Mouse (Mus musculus) midbrain, embryonic 11.5 days (tissue): ENCODE measurements around the gene Fndc3b. TPM values are rescaled to one million over a fixed set of nuclear protein-coding genes. Genes with fewer than 3 reads are reported as not detected.
A peak's percentile ranks its signal among the peaks of the same experiment; 100 is the strongest.

ENCODE experiments used
- ATAC-seq: fragments of 200-750 bp; cut with Nextera tagmentation; 2 replicates; pipeline ENCODE4 v1.8.0; 2017; ENCODE audit warnings: moderate TSS enrichment, moderate library complexity; ENCODE audit not compliant: low FRiP score
- DNase-seq: peaks from one replicate; pipeline ENCODE4 v3.0.0; 2015; ENCODE audit warnings: low spot score; ENCODE audit errors: missing footprints
- H3K27ac ChIP-seq: fragments of 300-500 bp; sonication (generic); 2 replicates; pipeline ENCODE4 v1.5.1; 2014; ENCODE audit warnings: low read depth, low read length
- H3K27me3 ChIP-seq: fragments of 300-500 bp; sonication (generic); 2 replicates; pipeline ENCODE4 v1.6.1; 2014; ENCODE audit warnings: mild to moderate bottlenecking, low read length, moderate library complexity, mixed read lengths; ENCODE audit not compliant: control insufficient read depth, insufficient read depth
- H3K36me3 ChIP-seq: fragments of 300-500 bp; sonication (generic); 2 replicates; pipeline ENCODE4 v1.6.1; 2014; ENCODE audit warnings: mild to moderate bottlenecking, low read length, moderate library complexity, mixed read lengths; ENCODE audit not compliant: control insufficient read depth, insufficient read depth
- H3K4me1 ChIP-seq: fragments of 300-500 bp; sonication (generic); 2 replicates; pipeline ENCODE4 v1.6.1; 2014; ENCODE audit warnings: low read length; ENCODE audit not compliant: control insufficient read depth, insufficient read depth
- H3K4me2 ChIP-seq: fragments of 300-500 bp; sonication (generic); 2 replicates; pipeline ENCODE4 v1.6.1; 2014; ENCODE audit warnings: mild to moderate bottlenecking, moderate library complexity
- H3K4me3 ChIP-seq: fragments of 300-500 bp; sonication (generic); 2 replicates; pipeline ENCODE4 v1.5.1; 2014; ENCODE audit warnings: low read depth, low read length
- H3K9ac ChIP-seq: fragments of 300-500 bp; sonication (generic); 2 replicates; pipeline ENCODE4 v1.6.1; 2014; ENCODE audit warnings: low read length
- H3K9me3 ChIP-seq: fragments of 300-500 bp; sonication (generic); 2 replicates; pipeline ENCODE4 v1.6.1; 2016; ENCODE audit warnings: low read length; ENCODE audit not compliant: control insufficient read depth
- WGBS: fragments of 180-500 bp; shearing (Covaris S2); extraction: QIAGEN DNeasy Blood & Tissue Kit; methylation state at CpG from one replicate; pipeline ENCODE4 v1.1.7; 2014; 5-methylcytosine and 5-hydroxymethylcytosine counted together
- polyA plus RNA-seq: library from polyadenylated mRNA; unstranded; fragments of >200 nt; fragmentation: Nextera tagmentation; extraction: Ambion mirVana; gene quantifications from 2 replicates; pipeline ENCODE4 v1.2.1, GENCODE M21; 2014

The Fndc3b gene
- polyA plus RNA-seq, 1 experiment from 2014 or later: 10.1 TPM

- DNase-seq: no peak
- no peak for ATAC-seq
Observed at GRCm38 (mm10) chr3:27588604-27589003, 122.5 kb downstream of the Fndc3b start.

DNA sequence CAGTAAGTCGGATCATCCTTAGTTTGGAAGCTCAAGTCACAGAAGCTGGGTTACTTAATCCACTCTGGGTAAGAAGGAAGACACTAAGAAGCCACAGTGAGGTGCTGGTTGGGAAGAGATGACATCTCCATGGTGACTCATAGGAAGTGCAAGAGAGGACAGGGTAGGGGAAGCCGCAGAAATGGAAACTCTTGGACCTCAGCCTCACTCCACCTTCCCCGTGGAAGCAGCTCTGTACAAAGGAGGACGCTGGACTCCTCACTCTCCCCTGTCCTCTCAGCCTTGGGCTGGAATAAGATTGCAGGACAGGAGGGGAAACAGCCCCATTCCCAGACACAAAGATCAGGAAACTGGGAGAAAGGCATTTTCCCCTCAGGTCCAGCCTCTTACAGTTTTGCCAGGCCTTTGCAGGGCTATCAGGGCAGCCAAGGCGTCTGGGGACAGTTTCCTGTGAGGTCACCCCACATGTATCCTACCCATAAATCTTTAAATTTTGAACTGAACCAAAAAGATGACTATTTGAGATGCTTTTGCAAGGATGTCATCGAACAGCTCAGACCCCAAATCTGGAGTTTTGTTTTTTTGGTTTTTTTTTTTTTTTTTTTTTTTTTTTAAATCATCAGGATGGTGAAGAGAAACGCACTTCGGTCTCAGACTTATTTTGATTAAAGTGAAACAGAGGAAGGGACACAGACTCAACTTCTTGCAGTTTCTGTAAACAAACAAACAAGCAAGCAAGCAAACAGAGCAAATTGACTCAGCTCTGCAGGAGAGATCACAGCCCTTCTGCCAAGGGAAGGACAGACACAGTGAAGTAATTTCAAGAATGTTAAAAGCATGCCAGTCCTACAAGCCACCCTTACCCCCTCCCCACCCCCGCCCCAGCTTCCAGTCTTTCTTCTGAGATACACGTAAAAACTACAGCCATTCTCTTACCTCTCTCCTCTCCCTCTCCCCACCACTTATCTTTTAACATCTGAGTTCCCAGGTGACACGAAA is 126.2 kb downstream of the Fndc3b start:
- Histone ChIP-seq H3K27ac (no peak overlapping the region), H3K9ac (no peak overlapping the region), H3K4me1 (peaks cover 2% of the 10 kb centered on the region; the same call in 1 of the 2 replicates), H3K4me2 (no peak overlapping the region), H3K9me3 (no peaks in the 10 kb centered on the region), H3K4me3 (no peak overlapping the region), H3K27me3 (no peaks in the 10 kb centered on the region), H3K36me3 (no peaks in the 10 kb centered on the region)
- DNase-seq (peak; percentile 45), ATAC-seq (no peak)
- WGBS: 60% methylated on average over 11 of the region's 11 CpGs

More at GRCm38 (mm10) chr3:27588604-27589003, 122.5 kb downstream of the Fndc3b start:
- Histone ChIP-seq H3K36me3 (no peaks in the 10 kb centered on the region), H3K4me2 (no peak overlapping the region), H3K27ac (no peak overlapping the region), H3K9ac (no peak overlapping the region), H3K9me3 (no peaks in the 10 kb centered on the region), H3K4me3 (no peak overlapping the region), H3K27me3 (no peaks in the 10 kb centered on the region), H3K4me1 (no peaks in the 10 kb centered on the region)
- WGBS: 96% methylated on average over 11 of the region's 11 CpGs

DNA sequence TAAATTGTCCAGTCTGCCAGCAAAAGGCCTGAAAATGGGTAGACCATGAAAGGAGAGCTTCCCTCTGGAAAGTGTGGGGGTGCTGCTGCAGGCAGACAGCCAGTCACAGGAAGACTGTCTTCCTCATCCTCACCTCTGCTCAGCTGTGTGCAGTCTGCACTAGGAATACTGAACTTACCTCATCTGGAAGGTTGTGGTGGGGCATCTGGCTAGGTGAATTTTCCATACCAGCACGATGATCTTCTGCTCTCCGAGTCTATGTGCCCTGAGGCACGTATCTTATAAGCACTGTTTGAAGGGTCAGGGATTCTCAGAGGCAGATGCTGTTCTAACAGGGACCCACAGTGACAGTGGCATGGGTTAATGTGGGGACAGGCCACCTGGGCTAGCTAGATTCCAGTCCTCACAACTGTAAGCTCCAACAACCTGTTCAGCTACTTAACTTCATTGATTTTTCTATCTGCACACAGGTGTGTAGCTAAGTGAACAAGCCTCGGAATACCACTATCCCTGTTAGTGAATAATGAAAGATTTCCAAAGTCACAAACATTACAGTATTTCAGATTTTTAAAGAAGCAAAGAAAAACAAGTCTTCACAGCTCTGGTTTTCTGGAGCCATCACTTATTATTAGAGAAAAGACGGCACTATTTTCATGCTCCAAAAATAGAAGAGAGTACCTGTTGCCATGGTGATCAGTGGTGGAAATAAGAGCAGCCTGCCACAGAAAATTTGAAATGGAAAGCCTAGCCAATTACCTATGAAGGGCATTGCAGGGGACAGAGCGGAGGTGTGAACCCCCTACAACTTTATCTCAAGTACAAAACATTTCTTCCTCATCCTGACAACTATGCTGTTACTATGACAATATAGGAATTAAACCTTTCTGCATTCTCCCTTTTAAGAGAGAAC is 128.9 kb downstream of the Fndc3b start:
- no peak overlapping the region for H3K4me2 ChIP-seq
- H3K4me3 ChIP-seq: no peak overlapping the region
- peaks cover 9% of the 10 kb centered on the region for H3K4me1 ChIP-seq
- H3K27me3 ChIP-seq: no peaks in the 10 kb centered on the region
- peak; percentile 80 for DNase-seq
- H3K9me3 ChIP-seq: no peaks in the 10 kb centered on the region
- 81% methylated on average over 6 of the region's 6 CpGs for WGBS
- ATAC-seq: no peak
- no peak overlapping the region for H3K27ac ChIP-seq
- H3K36me3 ChIP-seq: no peaks in the 10 kb centered on the region
- no peak overlapping the region for H3K9ac ChIP-seq

- no peak for ATAC-seq
- H3K36me3 ChIP-seq: no peaks in the 10 kb centered on the region
- no peak overlapping the region for H3K27ac ChIP-seq
- H3K4me1 ChIP-seq: peaks cover 9% of the 10 kb centered on the region
- H3K9me3 ChIP-seq: no peaks in the 10 kb centered on the region
- H3K4me2 ChIP-seq: no peak overlapping the region
- DNase-seq: peak; percentile 56
- WGBS: 94% methylated on average over 8 of the region's 8 CpGs
- no peak overlapping the region for H3K9ac ChIP-seq
- no peaks in the 10 kb centered on the region for H3K27me3 ChIP-seq
- no peak overlapping the region for H3K4me3 ChIP-seq
Observed at GRCm38 (mm10) chr3:27580956-27581355, 130.2 kb downstream of the Fndc3b start.

DNA sequence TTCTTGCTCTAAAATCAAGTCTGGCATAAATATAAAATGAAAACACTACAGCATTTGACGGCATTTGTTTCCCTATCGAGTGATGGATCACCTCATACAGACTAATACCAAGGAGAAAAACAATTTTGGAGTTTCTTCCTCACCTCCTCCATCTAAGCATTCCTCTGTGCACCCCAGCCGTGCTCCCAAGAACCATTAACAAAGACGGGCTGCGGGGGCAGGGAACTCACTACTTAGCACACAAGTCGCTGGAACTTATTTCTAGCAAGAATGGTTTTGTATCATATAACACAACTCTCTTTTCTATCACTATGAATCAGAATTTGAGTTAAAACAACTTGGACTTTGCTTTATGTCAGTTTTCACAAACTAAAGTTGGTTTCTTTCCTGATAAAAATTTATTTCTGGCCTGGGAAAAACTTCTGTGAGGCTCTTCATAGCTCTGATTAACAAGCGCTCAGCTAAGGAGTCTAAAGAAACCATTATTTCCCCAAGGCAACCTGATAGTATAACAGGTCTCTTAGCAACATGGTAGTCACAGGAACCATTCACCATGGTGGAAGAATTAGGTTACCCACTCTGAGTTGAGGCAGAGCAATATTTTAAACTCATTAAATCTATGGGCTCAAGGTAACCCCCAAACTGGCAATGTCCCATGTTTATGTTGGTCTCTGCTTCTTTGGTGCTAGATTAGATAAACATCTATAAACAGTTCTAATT is 131.1 kb downstream of the Fndc3b start:
- H3K4me1 ChIP-seq: peaks cover 9% of the 10 kb centered on the region
- H3K9me3 ChIP-seq: no peaks in the 10 kb centered on the region
- H3K36me3 ChIP-seq: no peaks in the 10 kb centered on the region
- H3K9ac ChIP-seq: no peak overlapping the region
- peak overlapping the region; percentile 25; the same call in 1 of the 2 replicates for H3K27ac ChIP-seq
- ATAC-seq: peak; percentile 50; the same call in 1 of the 2 replicates
- DNase-seq: peak; percentile 84
- H3K4me2 ChIP-seq: no peak overlapping the region
- WGBS: 38% methylated on average over 7 of the region's 7 CpGs
- no peak overlapping the region for H3K4me3 ChIP-seq
- H3K27me3 ChIP-seq: no peaks in the 10 kb centered on the region

GRCm38 (mm10) chr3:27579229-27579628 is 131.9 kb downstream of the Fndc3b start:
- peaks cover 9% of the 10 kb centered on the region for H3K4me1 ChIP-seq
- H3K27ac ChIP-seq: peak overlapping the region; percentile 25; the same call in 1 of the 2 replicates
- no peaks in the 10 kb centered on the region for H3K27me3 ChIP-seq
- H3K4me3 ChIP-seq: no peak overlapping the region
- no peaks in the 10 kb centered on the region for H3K36me3 ChIP-seq
- no peak overlapping the region for H3K9ac ChIP-seq
- 34% methylated on average over 8 of the region's 8 CpGs for WGBS
- ATAC-seq (no peak), DNase-seq (no peak)
- H3K4me2 ChIP-seq: no peak overlapping the region
- H3K9me3 ChIP-seq: no peaks in the 10 kb centered on the region

DNA sequence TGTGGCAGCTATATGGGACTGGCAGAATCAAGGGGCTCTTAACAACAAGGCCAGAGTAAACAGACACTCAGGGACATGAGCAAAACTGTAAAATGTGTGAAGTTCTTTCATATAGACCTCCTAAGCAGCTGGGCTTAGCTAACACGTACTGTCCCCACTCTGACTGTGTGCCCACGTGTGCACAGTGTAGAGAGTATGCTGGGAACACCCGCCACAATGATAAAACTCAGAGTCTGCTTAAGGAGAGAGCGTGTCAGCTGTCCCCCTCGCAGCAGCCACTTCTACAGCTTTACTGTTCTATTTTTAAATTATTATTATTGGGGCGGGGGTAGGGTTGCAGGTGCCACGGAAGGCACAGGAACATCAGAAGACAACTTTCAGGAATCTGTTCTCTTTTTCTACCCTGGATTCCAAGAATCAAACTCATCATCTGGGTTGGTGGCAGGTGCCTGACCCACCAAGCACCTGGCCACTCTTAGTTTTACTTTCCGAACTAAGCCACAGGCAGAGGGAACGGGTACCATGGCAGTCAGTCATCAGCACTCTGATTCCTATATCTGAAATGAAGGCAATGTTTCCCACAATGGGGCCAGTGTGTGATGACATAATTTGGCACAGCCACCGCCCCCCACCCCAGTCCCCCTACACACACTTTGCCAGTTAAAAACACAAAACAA is 133.6 kb downstream of the Fndc3b start:
- ATAC-seq (no peak), DNase-seq (no peak)
- Histone ChIP-seq H3K27ac (no peak overlapping the region), H3K9me3 (no peaks in the 10 kb centered on the region), H3K36me3 (no peaks in the 10 kb centered on the region), H3K4me1 (peaks cover 15% of the 10 kb centered on the region), H3K4me2 (no peak overlapping the region), H3K27me3 (no peaks in the 10 kb centered on the region), H3K9ac (no peak overlapping the region), H3K4me3 (no peak overlapping the region)
- WGBS: 92% methylated on average over 10 of the region's 10 CpGs

GRCm38 (mm10) chr3:27574241-27574640 is 136.9 kb downstream of the Fndc3b start:
- ATAC-seq: no peak
- WGBS: 85% methylated on average over 9 of the region's 9 CpGs

More at GRCm38 (mm10) chr3:27574241-27574640, 136.9 kb downstream of the Fndc3b start:
- H3K9me3 ChIP-seq: no peaks in the 10 kb centered on the region
- no peaks in the 10 kb centered on the region for H3K36me3 ChIP-seq
- H3K4me1 ChIP-seq: peaks cover 7% of the 10 kb centered on the region
- H3K27ac ChIP-seq: peak overlapping the region; percentile 55; the same call in 1 of the 2 replicates
- H3K27me3 ChIP-seq: no peaks in the 10 kb centered on the region
- no peak for DNase-seq
- H3K4me3 ChIP-seq: no peak overlapping the region
- H3K4me2 ChIP-seq: no peak overlapping the region
- no peak overlapping the region for H3K9ac ChIP-seq
